Mouse (Mus musculus) ovary, adult 18-20 months (tissue): ENCODE measurements around the gene Ppm1b.

Experiments used
- DNase-seq: peaks from one replicate; pipeline ENCODE4 v3.0.0; 2022; ENCODE audit warnings: low spot score, mixed read lengths

Ppm1b gene

GRCm38 (mm10) chr17:85024237-85024636, 67.7 kb downstream of the Ppm1b start:
- no peak for DNase-seq

- no peak for DNase-seq
These were observed 68.6 kb downstream of the Ppm1b start for GRCm38 (mm10) chr17:85025151-85025550.

- DNase-seq, result no peak
These were observed 69.9 kb downstream of the Ppm1b start for GRCm38 (mm10) chr17:85026436-85026835.

- DNase-seq, result no peak
These were observed 70.7 kb downstream of the Ppm1b start for GRCm38 (mm10) chr17:85027247-85027646.

- DNase-seq, result no peak
These were observed 71.7 kb downstream of the Ppm1b start, which contains the start of gene Slc3a1 for GRCm38 (mm10) chr17:85028093-85028739. TSS of gene Slc3a1 (plus strand) at chr17:85028376.

- DNase-seq, result no peak
These were observed 72.3 kb downstream of the Ppm1b start for GRCm38 (mm10) chr17:85028797-85029196.

- DNase-seq, result no peak
These were observed 74.1 kb downstream of the Ppm1b start for GRCm38 (mm10) chr17:85030651-85031050.

GRCm38 (mm10) chr17:85033087-85033486, 76.5 kb downstream of the Ppm1b start:
- DNase-seq, result no peak

GRCm38 (mm10) chr17:85034068-85034467, 77.5 kb downstream of the Ppm1b start:
- no peak for DNase-seq

- DNase-seq, result no peak
These were observed 81.3 kb downstream of the Ppm1b start for GRCm38 (mm10) chr17:85037855-85038254.

- DNase-seq, result no peak
These were observed 81.8 kb downstream of the Ppm1b start for GRCm38 (mm10) chr17:85038311-85038710.

GRCm38 (mm10) chr17:85038761-85039160, 82.2 kb downstream of the Ppm1b start:
- DNase-seq, result no peak

- DNase-seq, result no peak
These were observed 84.4 kb downstream of the Ppm1b start for GRCm38 (mm10) chr17:85040913-85041312.

GRCm38 (mm10) chr17:85042419-85042818, 85.9 kb downstream of the Ppm1b start:
- no peak for DNase-seq

GRCm38 (mm10) chr17:85043404-85043816, 86.9 kb downstream of the Ppm1b start:
- no peak for DNase-seq

GRCm38 (mm10) chr17:85044466-85044865, 87.9 kb downstream of the Ppm1b start:
- DNase-seq, result no peak

GRCm38 (mm10) chr17:85045160-85045559, 88.6 kb downstream of the Ppm1b start:
- DNase-seq, result no peak

GRCm38 (mm10) chr17:85048379-85048778, 91.8 kb downstream of the Ppm1b start:
- no peak for DNase-seq

GRCm38 (mm10) chr17:85058276-85058675, 101.7 kb downstream of the Ppm1b start:
- no peak for DNase-seq

GRCm38 (mm10) chr17:85059136-85059535, 102.6 kb downstream of the Ppm1b start:
- DNase-seq, result no peak

- DNase-seq, result no peak
These were observed 107.0 kb downstream of the Ppm1b start for GRCm38 (mm10) chr17:85063560-85063959.

- no peak for DNase-seq
These were observed 110.8 kb downstream of the Ppm1b start for GRCm38 (mm10) chr17:85067331-85067730.

- no peak for DNase-seq
These were observed 114.1 kb downstream of the Ppm1b start for GRCm38 (mm10) chr17:85070658-85071057.

- DNase-seq, result no peak
These were observed 114.7 kb downstream of the Ppm1b start for GRCm38 (mm10) chr17:85071088-85071775.
